13 mouse cellular contexts compared by ENCODE assay signal in genomic region chr16:32635314-32635713, GRCm38 (mm10). TPM values are rescaled to one million over a fixed set of nuclear protein-coding genes. Genes with fewer than 3 reads are reported as not detected.
DNase-seq lines count a peak whose midpoint lies in the region; ATAC-seq lines count a peak whose summit lies in the region.
"Had no signal": no experiment of that assay in that cellular context is flagged by ENCODE, and none has a peak within 500 bp of the region (broad histone marks: within the 10 kb centered on the region; RNA-seq: fewer than 3 reads in every experiment).

No protein-coding gene starts in this region.

- peaks cover 28% of the 10 kb centered on the region for H3K36me3 ChIP-seq in forebrain, embryonic 13.5 days (ENCODE audit: poor library complexity, severe bottlenecking)
- H3K36me3 ChIP-seq in forebrain, embryonic 11.5 days (ENCODE audit: control insufficient read depth, insufficient read depth, low read length): peaks cover 7% of the 10 kb centered on the region; the same call in 1 of the 2 replicates
- H3K36me3 ChIP-seq in neural tube, embryonic 13.5 days: peaks cover 24% of the 10 kb centered on the region
- H3K36me3 ChIP-seq in neural tube, embryonic 15.5 days: peaks cover 19% of the 10 kb centered on the region
- peaks cover 12% of the 10 kb centered on the region for H3K36me3 ChIP-seq in stomach, embryonic 14.5 days (ENCODE audit: control insufficient read depth, insufficient read depth, low read length)
- peaks cover 27% of the 10 kb centered on the region for H3K36me3 ChIP-seq in limb, embryonic 10.5 days

- H3K4me1 ChIP-seq in forebrain, embryonic 13.5 days: no peaks in the 10 kb centered on the region
- H3K4me1 ChIP-seq in forebrain, embryonic 11.5 days (replicated peaks; ENCODE audit: control insufficient read depth, insufficient read depth, low read length): no peaks in the 10 kb centered on the region
- 0 out of 2 replicates have a peak, but pooled peaks cover 3% of the 10 kb centered on the region for H3K4me1 ChIP-seq in neural tube, embryonic 13.5 days (replicated peaks)
- H3K4me1 ChIP-seq in neural tube, embryonic 15.5 days: peaks cover 6% of the 10 kb centered on the region
- no peaks in the 10 kb centered on the region for H3K4me1 ChIP-seq in stomach, embryonic 14.5 days (ENCODE audit: control insufficient read depth, insufficient read depth, low read length)
- H3K4me1 ChIP-seq in limb, embryonic 10.5 days: 0 out of 2 replicates have a peak, but pooled peaks cover 4% of the 10 kb centered on the region

- ATAC-seq in forebrain, embryonic 13.5 days: peak; percentile 61; the same call in 1 of the 2 replicates
- no peak for ATAC-seq in forebrain, embryonic 11.5 days (replicated peaks; ENCODE audit: low FRiP score)
- peak; percentile 72 for ATAC-seq in neural tube, embryonic 13.5 days (ENCODE audit: low read depth)
- no peak for ATAC-seq in neural tube, embryonic 15.5 days (ENCODE audit: low FRiP score)
- peak; percentile 53; the same call in 1 of the 2 replicates for ATAC-seq in stomach, embryonic 14.5 days (ENCODE audit: insufficient number of reproducible peaks, insufficient read depth, low FRiP score, low read depth)
- ATAC-seq: activated CD4-positive, CD25-positive, alpha-beta regulatory T cell, adult 4 months had no signal

- 71% methylated on average over 3 of the region's 3 CpGs for WGBS in forebrain, embryonic 13.5 days
- WGBS in forebrain, embryonic 11.5 days: 75% methylated on average over 3 of the region's 3 CpGs
- 70% methylated on average over 3 of the region's 3 CpGs for WGBS in neural tube, embryonic 13.5 days
- 71% methylated on average over 3 of the region's 3 CpGs for WGBS in neural tube, embryonic 15.5 days
- WGBS in stomach, embryonic 14.5 days: 61% methylated on average over 3 of the region's 3 CpGs
- 85% methylated on average over 3 of the region's 3 CpGs for WGBS in limb, embryonic 10.5 days

- H3K9me3 ChIP-seq in forebrain, embryonic 13.5 days (replicated peaks): no peaks in the 10 kb centered on the region
- H3K9me3 ChIP-seq in forebrain, embryonic 11.5 days (ENCODE audit: control insufficient read depth, low read length): no peaks in the 10 kb centered on the region
- H3K9me3 ChIP-seq in neural tube, embryonic 13.5 days: no peaks in the 10 kb centered on the region
- H3K9me3 ChIP-seq in neural tube, embryonic 15.5 days (replicated peaks): no peaks in the 10 kb centered on the region
- no peaks in the 10 kb centered on the region for H3K9me3 ChIP-seq in stomach, embryonic 14.5 days (ENCODE audit: control insufficient read depth, low read depth, low read length)
- H3K9me3 ChIP-seq in limb, embryonic 10.5 days (replicated peaks): no peaks in the 10 kb centered on the region
- H3K9me3 ChIP-seq: heart, embryonic 15.5 days had no signal

- H3K27me3 ChIP-seq in forebrain, embryonic 13.5 days: no peaks in the 10 kb centered on the region
- no peaks in the 10 kb centered on the region for H3K27me3 ChIP-seq in forebrain, embryonic 11.5 days (ENCODE audit: control insufficient read depth, insufficient read depth, low read length)
- H3K27me3 ChIP-seq in neural tube, embryonic 13.5 days: no peaks in the 10 kb centered on the region
- H3K27me3 ChIP-seq in neural tube, embryonic 15.5 days (replicated peaks): no peaks in the 10 kb centered on the region
- H3K27me3 ChIP-seq in stomach, embryonic 14.5 days (ENCODE audit: control insufficient read depth, insufficient read depth, low read length): no peaks in the 10 kb centered on the region
- H3K27me3 ChIP-seq in limb, embryonic 10.5 days (ENCODE audit: low read depth, poor library complexity, severe bottlenecking): no peaks in the 10 kb centered on the region
- H3K27me3 ChIP-seq: heart, embryonic 15.5 days had no signal

- no peak overlapping the region for H3K27ac ChIP-seq in forebrain, embryonic 13.5 days
- no peak overlapping the region for H3K27ac ChIP-seq in forebrain, embryonic 11.5 days (ENCODE audit: low read depth, low read length)
- H3K27ac ChIP-seq in neural tube, embryonic 13.5 days (replicated peaks): no peak overlapping the region
- H3K27ac ChIP-seq in neural tube, embryonic 15.5 days (replicated peaks): no peak overlapping the region
- H3K27ac ChIP-seq in stomach, embryonic 14.5 days (ENCODE audit: low read length): no peak overlapping the region
- no peak overlapping the region for H3K27ac ChIP-seq in limb, embryonic 10.5 days
- H3K27ac ChIP-seq: heart, embryonic 15.5 days; macrophage had no signal

- no peak overlapping the region for H3K9ac ChIP-seq in forebrain, embryonic 13.5 days
- no peak overlapping the region for H3K9ac ChIP-seq in forebrain, embryonic 11.5 days (ENCODE audit: low read length)
- H3K9ac ChIP-seq in neural tube, embryonic 13.5 days: no peak overlapping the region
- H3K9ac ChIP-seq in neural tube, embryonic 15.5 days (replicated peaks): no peak overlapping the region
- no peak overlapping the region for H3K9ac ChIP-seq in stomach, embryonic 14.5 days (replicated peaks; ENCODE audit: low read depth, low read length)
- H3K9ac ChIP-seq: heart, embryonic 15.5 days had no signal

- no peak overlapping the region for H3K4me3 ChIP-seq in forebrain, embryonic 13.5 days
- no peak overlapping the region for H3K4me3 ChIP-seq in forebrain, embryonic 11.5 days (ENCODE audit: low read depth, low read length)
- H3K4me3 ChIP-seq in neural tube, embryonic 13.5 days: no peak overlapping the region
- no peak overlapping the region for H3K4me3 ChIP-seq in neural tube, embryonic 15.5 days (replicated peaks)
- no peak overlapping the region for H3K4me3 ChIP-seq in stomach, embryonic 14.5 days (ENCODE audit: low read depth, low read length)
- H3K4me3 ChIP-seq in limb, embryonic 10.5 days: no peak overlapping the region
- H3K4me3 ChIP-seq: heart, embryonic 15.5 days; myocyte had no signal

- no peak for DNase-seq in forebrain, embryonic 11.5 days (ENCODE audit: low spot score)
- peak; percentile 43 for DNase-seq in kidney, postnatal 10 days
- no peak for DNase-seq in kidney, adult 18-20 months
- no peak for DNase-seq in limb, embryonic 10.5 days (ENCODE audit: low spot score)
- DNase-seq: embryo, embryonic 11 days had no signal

- no peak overlapping the region for H3K4me2 ChIP-seq in forebrain, embryonic 13.5 days
- H3K4me2 ChIP-seq in forebrain, embryonic 11.5 days (ENCODE audit: low read depth, low read length, severe bottlenecking): no peak overlapping the region
- no peak overlapping the region for H3K4me2 ChIP-seq in neural tube, embryonic 13.5 days
- H3K4me2 ChIP-seq in neural tube, embryonic 15.5 days: no peak overlapping the region
- no peak overlapping the region for H3K4me2 ChIP-seq in stomach, embryonic 14.5 days (replicated peaks; ENCODE audit: low read depth, low read length)
- H3K4me2 ChIP-seq: heart, embryonic 15.5 days had no signal

RNA-seq across cellular contexts. Expression of gene Tnk2, which starts 8.4 kb away (rescaled TPM):
- polyA plus RNA-seq in forebrain, embryonic 13.5 days (2015; fragmentation: Nextera tagmentation; extraction: Ambion mirVana): 14.6 TPM in 2 replicates
- 11.2 and 12.1 TPM in 2 replicates for polyA plus RNA-seq in forebrain, embryonic 11.5 days (2014; fragmentation: Nextera tagmentation; extraction: Ambion mirVana)
- polyA plus RNA-seq in neural tube, embryonic 13.5 days (2015; fragmentation: Nextera tagmentation; extraction: Ambion mirVana): 20.0 and 21.4 TPM in 2 replicates
- polyA plus RNA-seq in neural tube, embryonic 15.5 days (2015; fragmentation: Nextera tagmentation; extraction: Ambion mirVana): 20.0 and 23.2 TPM in 2 replicates
- 13.1 and 17.1 TPM in 2 replicates for polyA plus RNA-seq in stomach, embryonic 14.5 days (2014; fragmentation: Nextera tagmentation; extraction: Ambion mirVana)
- polyA plus RNA-seq in limb, embryonic 10.5 days (2016; fragmentation: Nextera tagmentation; extraction: Ambion mirVana): 11.2 and 12.0 TPM in 2 replicates

RNA-seq across cellular contexts. Expression of gene Tfrc, which starts 26.6 kb away (rescaled TPM):
- 32.0 and 42.1 TPM in 2 replicates for polyA plus RNA-seq in forebrain, embryonic 13.5 days (2015; fragmentation: Nextera tagmentation; extraction: Ambion mirVana)
- 68.4 and 73.6 TPM in 2 replicates for polyA plus RNA-seq in forebrain, embryonic 11.5 days (2014; fragmentation: Nextera tagmentation; extraction: Ambion mirVana)
- polyA plus RNA-seq in neural tube, embryonic 13.5 days (2015; fragmentation: Nextera tagmentation; extraction: Ambion mirVana): 36.0 and 37.9 TPM in 2 replicates
- polyA plus RNA-seq in neural tube, embryonic 15.5 days (2015; fragmentation: Nextera tagmentation; extraction: Ambion mirVana): 32.7 and 33.1 TPM in 2 replicates
- polyA plus RNA-seq in stomach, embryonic 14.5 days (2014; fragmentation: Nextera tagmentation; extraction: Ambion mirVana): 60.5 and 73.2 TPM in 2 replicates
- polyA plus RNA-seq in limb, embryonic 10.5 days (2016; fragmentation: Nextera tagmentation; extraction: Ambion mirVana): 55.9 and 56.9 TPM in 2 replicates

Comparison
In these comparisons a context has a peak if more than half of its experiments do, and no peak if none do; other contexts are left out.
1. ATAC-seq: peak in forebrain, embryonic 13.5 days (single experiment), neural tube, embryonic 13.5 days (single experiment) and stomach, embryonic 14.5 days (single experiment); none in forebrain, embryonic 11.5 days (single experiment) and neural tube, embryonic 15.5 days (single experiment).